Mouse (Mus musculus): ENCODE data around the gene Grin2d. TPM values are rescaled to one million over a fixed set of nuclear protein-coding genes. Genes with fewer than 3 reads are reported as not detected.
"Not testable (repeated sequence)": the region's sequence is repeated elsewhere in the genome, so short reads cannot be mapped to it uniquely, and the experiment has no call there.

Gene Grin2d
- polyA plus RNA-seq, 1 experiment from 2014 or later: 1.6 TPM

DNA sequence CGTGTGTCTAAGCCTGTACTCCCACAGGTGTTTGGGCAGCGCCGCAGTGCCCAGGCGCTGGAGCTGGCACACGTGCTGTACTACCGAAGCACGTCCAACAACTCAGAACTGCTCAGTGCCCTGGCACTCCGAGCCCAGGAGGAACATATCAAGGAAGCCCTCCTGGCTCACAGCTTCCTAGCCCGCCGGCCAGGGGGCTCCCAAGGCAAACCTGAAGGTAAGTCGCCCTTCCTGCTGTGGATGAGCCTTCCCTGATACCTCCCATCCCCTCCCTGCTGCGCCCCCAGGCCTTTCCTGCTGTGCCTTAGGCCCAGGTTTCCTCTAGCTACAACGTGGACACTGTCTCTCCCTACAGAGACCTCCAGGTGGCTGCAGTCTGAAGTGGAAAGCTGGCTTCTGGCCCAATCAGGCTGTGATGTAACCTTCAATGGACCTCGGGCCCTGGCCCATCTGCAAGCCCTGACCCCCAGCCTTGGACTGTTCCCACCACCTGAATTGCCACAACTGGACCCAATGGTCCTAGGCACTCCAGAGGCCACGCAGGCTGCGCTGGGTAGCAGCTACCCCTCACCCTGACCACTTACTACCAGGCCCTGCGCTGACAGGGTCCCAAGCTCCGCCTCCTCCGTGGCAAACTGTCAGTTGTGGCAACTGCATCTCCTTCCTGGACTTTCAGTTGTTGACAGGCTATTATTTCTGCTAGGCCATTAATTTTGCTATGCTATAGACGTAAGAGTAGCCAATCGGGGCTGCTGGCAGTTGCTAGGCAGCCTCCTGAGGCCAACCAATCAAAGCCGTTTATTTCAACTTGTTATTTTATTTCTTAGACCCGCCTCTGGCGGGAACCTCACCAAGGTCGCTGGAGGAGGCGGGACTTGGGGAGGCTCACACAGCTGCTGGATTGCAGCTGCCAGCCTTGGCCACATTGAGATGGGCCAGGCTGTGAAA lies 38.2 kb upstream of the Grin2d start:
- Histone ChIP-seq H3K4me1 (peaks cover 24% of the 10 kb centered on the region), H3K4me3 (peak overlapping the region; percentile 25), H3K9ac (peak overlapping the region; percentile 65), H3K36me3 (0 out of 2 replicates have a peak, but pooled peaks cover 1% of the 10 kb centered on the region), H3K27ac (peak overlapping the region; percentile 86), H3K4me2 (replicated peaks) (peak overlapping the region; percentile 50), H3K9me3 (replicated peaks) (no peaks in the 10 kb centered on the region), H3K27me3 (peaks cover 11% of the 10 kb centered on the region)
- ATAC-seq (ENCODE audit: low FRiP score): peak; percentile 84
- WGBS: 36% methylated on average over 26 of the region's 26 CpGs

DNA sequence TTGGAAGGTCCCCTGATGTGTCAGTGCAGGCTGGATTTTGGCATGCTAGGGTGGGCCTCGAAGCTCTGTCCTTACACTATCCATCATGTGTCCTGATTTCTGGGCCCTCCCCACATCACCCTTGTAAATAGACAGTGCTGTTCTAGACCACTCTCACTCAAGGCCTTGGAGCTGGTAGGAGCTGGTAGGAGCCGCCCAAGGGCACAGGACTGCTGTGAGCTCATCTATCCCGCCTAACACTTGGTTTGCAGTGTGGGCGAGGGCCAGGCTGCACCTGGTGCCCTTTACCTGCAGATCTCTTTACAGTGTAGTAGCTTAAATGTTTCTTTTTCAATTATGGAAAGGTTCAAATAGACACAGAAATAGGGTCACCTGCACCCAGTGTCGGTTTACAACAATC lies 36.8 kb upstream of the Grin2d start:
- Histone ChIP-seq H3K27ac (no peak overlapping the region), H3K9ac (no peak overlapping the region), H3K27me3 (peaks cover 4% of the 10 kb centered on the region; the same call in 1 of the 2 replicates), H3K4me3 (no peak overlapping the region), H3K4me2 (replicated peaks) (no peak overlapping the region), H3K36me3 (peaks cover 14% of the 10 kb centered on the region), H3K9me3 (replicated peaks) (no peaks in the 10 kb centered on the region), H3K4me1 (peaks cover 24% of the 10 kb centered on the region)
- WGBS: 93% methylated on average over 5 of the region's 5 CpGs
- ATAC-seq (ENCODE audit: low FRiP score): no peak

DNA sequence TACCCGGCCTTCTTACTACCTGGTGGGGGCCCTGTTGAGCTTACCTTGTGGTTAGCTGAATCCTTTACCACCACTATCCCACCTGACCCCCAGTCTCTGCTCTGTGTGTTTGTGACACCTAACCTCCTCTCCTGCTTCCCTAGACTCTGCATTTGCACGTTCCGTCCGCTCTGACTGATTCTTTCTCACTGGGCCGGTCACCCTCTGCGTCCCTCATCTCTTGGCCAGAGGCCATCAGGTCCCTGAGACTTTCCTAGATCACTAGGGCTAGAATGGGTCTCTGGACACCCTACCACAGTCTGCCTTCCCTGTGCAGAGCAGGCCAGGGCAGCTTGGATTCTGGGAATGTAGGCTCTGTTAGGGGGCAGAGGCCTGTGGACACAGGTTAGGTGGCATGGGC lies 35.9 kb upstream of the Grin2d start:
- H3K4me2 ChIP-seq (replicated peaks): no peak overlapping the region
- no peak overlapping the region for H3K27ac ChIP-seq
- H3K9ac ChIP-seq: no peak overlapping the region
- 90% methylated on average over 6 of the region's 6 CpGs for WGBS
- H3K9me3 ChIP-seq (replicated peaks): no peaks in the 10 kb centered on the region
- H3K36me3 ChIP-seq: peaks cover 21% of the 10 kb centered on the region
- no peak overlapping the region for H3K4me3 ChIP-seq
- no peak for ATAC-seq (ENCODE audit: low FRiP score)
- no peaks in the 10 kb centered on the region; the same call in 1 of the 2 replicates for H3K27me3 ChIP-seq
- H3K4me1 ChIP-seq: peaks cover 24% of the 10 kb centered on the region

GRCm38 (mm10) chr7:45909145-45909544 lies 31.0 kb upstream of the Grin2d start:
- Histone ChIP-seq H3K9ac (no peak overlapping the region), H3K36me3 (peaks cover 21% of the 10 kb centered on the region), H3K27me3 (no peaks in the 10 kb centered on the region), H3K4me3 (no peak overlapping the region), H3K27ac (no peak overlapping the region), H3K4me1 (no peaks in the 10 kb centered on the region), H3K4me2 (replicated peaks) (no peak overlapping the region), H3K9me3 (replicated peaks) (no peaks in the 10 kb centered on the region)
- ATAC-seq (ENCODE audit: low FRiP score): no peak
- 94% methylated on average over 16 of the region's 16 CpGs for WGBS

- Histone ChIP-seq H3K36me3 (peaks cover 21% of the 10 kb centered on the region), H3K9ac (no peak overlapping the region), H3K9me3 (replicated peaks) (no peaks in the 10 kb centered on the region), H3K27ac (no peak overlapping the region), H3K27me3 (no peaks in the 10 kb centered on the region), H3K4me3 (no peak overlapping the region), H3K4me2 (replicated peaks) (no peak overlapping the region), H3K4me1 (no peaks in the 10 kb centered on the region)
- no peak for ATAC-seq (ENCODE audit: low FRiP score)
These were observed 30.2 kb upstream of the Grin2d start for GRCm38 (mm10) chr7:45908384-45908783.

GRCm38 (mm10) chr7:45906622-45907021 lies 28.4 kb upstream of the Grin2d start:
- no peaks in the 10 kb centered on the region for H3K27me3 ChIP-seq
- peaks cover 21% of the 10 kb centered on the region for H3K36me3 ChIP-seq
- H3K9me3 ChIP-seq (replicated peaks): no peaks in the 10 kb centered on the region
- H3K9ac ChIP-seq: no peak overlapping the region
- no peak overlapping the region for H3K27ac ChIP-seq
- no peak overlapping the region for H3K4me2 ChIP-seq (replicated peaks)
- H3K4me3 ChIP-seq: no peak overlapping the region
- ATAC-seq (ENCODE audit: low FRiP score): no peak
- no peaks in the 10 kb centered on the region for H3K4me1 ChIP-seq
- WGBS: 92% methylated on average over 9 of the region's 9 CpGs

GRCm38 (mm10) chr7:45902481-45903002 lies 24.4 kb upstream of the Grin2d start:
- Histone ChIP-seq H3K27me3 (no peaks in the 10 kb centered on the region), H3K4me2 (replicated peaks) (no peak overlapping the region), H3K9me3 (replicated peaks) (no peaks in the 10 kb centered on the region), H3K36me3 (no peaks in the 10 kb centered on the region), H3K4me1 (peaks cover 1% of the 10 kb centered on the region; the same call in 1 of the 2 replicates), H3K27ac (no peak overlapping the region), H3K9ac (no peak overlapping the region), H3K4me3 (no peak overlapping the region)
- WGBS: 77% methylated on average over 12 of the region's 12 CpGs
- no peak for ATAC-seq (ENCODE audit: low FRiP score)

- Histone ChIP-seq H3K27me3 (no peaks in the 10 kb centered on the region), H3K4me3 (no peak overlapping the region), H3K36me3 (no peaks in the 10 kb centered on the region), H3K4me1 (peaks cover 4% of the 10 kb centered on the region; the same call in 1 of the 2 replicates), H3K27ac (no peak overlapping the region), H3K4me2 (replicated peaks) (no peak overlapping the region), H3K9me3 (replicated peaks) (no peaks in the 10 kb centered on the region), H3K9ac (no peak overlapping the region)
- ATAC-seq (ENCODE audit: low FRiP score): no peak
- 58% methylated on average over 5 of the region's 5 CpGs for WGBS
These were observed 23.4 kb upstream of the Grin2d start for GRCm38 (mm10) chr7:45901562-45901961.

DNA sequence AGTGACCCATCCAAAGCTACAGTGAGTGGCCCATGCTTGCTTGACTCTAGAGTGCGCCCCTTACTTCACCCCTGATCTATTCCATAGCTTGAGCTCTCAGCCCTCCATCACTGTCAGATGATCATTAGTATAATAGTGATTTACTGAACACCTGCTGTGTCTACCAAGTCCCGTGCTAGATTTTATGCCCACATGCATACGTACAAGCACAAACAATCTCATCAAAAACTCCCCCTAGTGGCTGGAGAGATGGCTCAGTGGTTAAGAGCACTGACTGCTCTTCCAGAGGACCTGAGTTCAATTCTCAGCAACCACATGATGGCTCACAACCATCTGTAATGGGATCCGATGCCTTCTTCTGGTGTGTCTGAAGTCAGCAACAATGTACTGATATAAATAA lies 19.9 kb upstream of the Grin2d start:
- not testable (repeated sequence) for H3K36me3 ChIP-seq; H3K4me3 ChIP-seq; H3K9me3 ChIP-seq (replicated peaks); ATAC-seq (ENCODE audit: low FRiP score); H3K27me3 ChIP-seq; H3K9ac ChIP-seq; H3K4me1 ChIP-seq; H3K27ac ChIP-seq
- 60% methylated on average over 4 of the region's 4 CpGs for WGBS
- peak overlapping the region; percentile 67; the same call in 1 of the 2 replicates for H3K4me2 ChIP-seq (replicated peaks)

- Histone ChIP-seq H3K36me3 (no peaks in the 10 kb centered on the region), H3K27me3 (peaks cover 9% of the 10 kb centered on the region; the same call in 1 of the 2 replicates), H3K4me3 (peak overlapping the region; percentile 47), H3K4me1 (peaks cover 8% of the 10 kb centered on the region; the same call in 1 of the 2 replicates), H3K9ac (peak overlapping the region; percentile 70), H3K9me3 (replicated peaks) (no peaks in the 10 kb centered on the region), H3K4me2 (replicated peaks) (peak overlapping the region; percentile 67), H3K27ac (peak overlapping the region; percentile 77)
- peak; percentile 59 for ATAC-seq (ENCODE audit: low FRiP score)
- 1% methylated on average over 19 of the region's 19 CpGs for WGBS
These were observed 19.1 kb upstream of the Grin2d start for GRCm38 (mm10) chr7:45897258-45897757.

GRCm38 (mm10) chr7:45896517-45897257 lies 18.5 kb upstream of the Grin2d start, which contains the start of the genes Syngr4 and Tmem143:
TSS of gene Syngr4 (minus strand) at chr7:45896714.
TSS of gene Tmem143 (plus strand) at chr7:45896941.
- peaks cover 8% of the 10 kb centered on the region; the same call in 1 of the 2 replicates for H3K4me1 ChIP-seq
- peak within 1 kb of the TSS; percentile 77 for H3K27ac ChIP-seq
- peak within 1 kb of the TSS; percentile 47 for H3K4me3 ChIP-seq
- H3K4me2 ChIP-seq (replicated peaks): peak within 1 kb of the TSS; percentile 67
- WGBS: under 1% methylated on average over 40 of the region's 40 CpGs
- H3K27me3 ChIP-seq: peaks cover 9% of the 10 kb centered on the region; the same call in 1 of the 2 replicates
- no peaks in the 10 kb centered on the region for H3K9me3 ChIP-seq (replicated peaks)
- peak; percentile 90 for ATAC-seq (ENCODE audit: low FRiP score)
- H3K36me3 ChIP-seq: no peaks in the 10 kb centered on the region
- H3K9ac ChIP-seq: peak within 1 kb of the TSS; percentile 70

Data from hindbrain, embryonic 12.5 days (tissue).